Mouse (Mus musculus): ENCODE results near the gene Gpx3.

GRCm38 (mm10) chr11:54891341-54891740 lies 10.9 kb upstream of the Gpx3 start:
- TF ChIP-seq CTCF (IDR thresholded peaks at IDR 0.05; ENCODE audit: extremely low read depth, insufficient read depth, insufficient read length, insufficient replicate concordance) (no peak), POLR2A (IDR thresholded peaks at IDR 0.05; ENCODE audit: low read depth, low read length) (no peak)
